Mouse (Mus musculus) CD4-positive, CD25-positive, alpha-beta regulatory T cell, adult 4 months (primary cell): ENCODE data around the gene Adra2c. TPM values are rescaled to one million over a fixed set of nuclear protein-coding genes. Genes with fewer than 3 reads are reported as not detected.

Source experiments
- ATAC-seq: one replicate; pipeline ENCODE4 v1.8.0; 2017
- polyA plus RNA-seq, 2 experiments: library from polyadenylated mRNA; unstranded; fragments of 100-300 nt; shearing (Covaris generic); gene quantifications; one replicate each; pipeline ENCODE4 v1.2.1; 2017

Adra2c gene
- polyA plus RNA-seq = not detected

DNA sequence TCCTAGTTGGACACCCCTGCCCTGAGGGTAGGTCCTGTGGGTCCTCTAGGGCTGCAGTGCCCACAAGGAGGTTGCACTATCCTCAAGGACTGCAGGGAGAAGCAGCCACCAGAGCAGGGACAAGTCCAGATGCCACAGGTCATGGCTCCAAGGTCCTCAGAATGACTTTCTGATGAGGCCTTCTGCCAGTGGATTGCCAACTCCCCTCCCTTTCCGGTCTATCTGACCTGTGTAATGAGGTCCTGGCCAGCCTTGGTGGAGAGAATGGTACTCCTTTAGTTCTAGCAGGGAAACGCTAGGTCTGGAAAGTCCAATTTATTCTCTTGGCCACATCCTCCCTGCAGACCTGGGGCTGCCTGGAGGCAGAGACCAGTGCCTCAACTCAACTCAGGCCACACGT is at the start of gene Adra2c:
Adra2c (plus strand) TSS at position 301 of the 400 bp plus-strand sequence.
- no peak for ATAC-seq

- ATAC-seq = no peak
Observed at GRCm38 (mm10) chr5:35233142-35233541, 45.0 kb upstream of the Adra2c start.

DNA sequence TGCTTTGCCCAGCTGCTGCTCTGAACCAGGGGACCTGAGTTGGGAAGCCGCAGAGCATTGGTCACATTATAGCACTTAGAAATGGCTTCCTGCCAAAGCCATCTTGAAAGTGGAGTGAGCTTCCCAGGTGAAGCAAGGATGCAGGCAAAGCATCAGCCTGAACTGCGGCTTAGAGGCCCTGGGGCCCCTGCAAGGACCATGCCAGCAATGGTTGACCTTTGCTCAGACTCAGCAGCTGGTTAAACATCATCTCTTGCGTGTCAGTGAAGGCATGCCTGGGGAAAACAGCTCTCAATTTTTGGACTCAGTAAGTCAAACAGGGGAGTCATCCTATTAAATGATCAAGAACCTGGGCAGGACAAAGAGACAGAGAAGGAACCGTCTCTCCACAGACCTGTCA is 40.4 kb upstream of the Adra2c start:
- ATAC-seq = no peak

GRCm38 (mm10) chr5:35238627-35239026 is 39.5 kb upstream of the Adra2c start:
- no peak for ATAC-seq

GRCm38 (mm10) chr5:35241556-35241955 is 36.6 kb upstream of the Adra2c start:
- ATAC-seq = no peak

GRCm38 (mm10) chr5:35244204-35244603 is 33.9 kb upstream of the Adra2c start:
- no peak for ATAC-seq

GRCm38 (mm10) chr5:35245555-35246273 is 32.4 kb upstream of the Adra2c start:
- no peak for ATAC-seq

DNA sequence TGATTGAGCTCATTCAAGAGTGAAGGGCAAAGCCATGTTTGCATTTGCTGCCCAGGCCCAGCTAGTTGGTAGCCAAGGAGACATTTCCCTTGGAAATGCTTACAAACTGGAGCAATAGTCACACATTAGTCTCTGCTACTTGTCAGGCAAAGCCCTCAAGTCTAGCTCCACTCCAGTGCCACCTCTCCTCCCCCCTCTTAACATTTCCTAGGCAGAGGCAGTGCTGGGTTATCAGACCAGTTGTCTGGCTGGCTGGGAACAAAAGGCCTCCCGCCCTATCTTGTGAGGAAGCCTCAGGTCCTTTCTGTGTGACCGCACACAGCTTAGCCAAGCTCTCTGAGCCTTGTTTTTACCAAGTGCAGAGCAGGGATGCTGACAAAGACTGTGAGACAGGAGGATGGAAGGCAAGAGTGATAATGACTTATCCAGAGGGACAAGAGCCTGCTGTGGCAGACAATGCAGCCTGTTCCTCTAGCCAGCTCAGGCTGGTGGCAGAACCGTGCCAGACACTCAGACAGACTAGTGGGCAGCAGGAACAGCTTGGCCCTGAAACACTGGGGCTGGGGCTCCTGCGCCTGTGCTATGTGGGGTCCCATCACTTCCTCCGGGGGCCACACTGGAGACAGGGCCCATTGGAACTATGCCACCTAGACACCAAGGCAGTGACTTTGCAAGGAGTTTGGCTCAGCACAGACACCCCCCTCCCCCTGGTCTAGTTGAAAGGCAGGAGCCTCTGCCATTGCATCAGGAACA is 23.0 kb upstream of the Adra2c start:
- no peak for ATAC-seq

- no peak for ATAC-seq
Observed at GRCm38 (mm10) chr5:35263716-35264115, 14.4 kb upstream of the Adra2c start.

DNA sequence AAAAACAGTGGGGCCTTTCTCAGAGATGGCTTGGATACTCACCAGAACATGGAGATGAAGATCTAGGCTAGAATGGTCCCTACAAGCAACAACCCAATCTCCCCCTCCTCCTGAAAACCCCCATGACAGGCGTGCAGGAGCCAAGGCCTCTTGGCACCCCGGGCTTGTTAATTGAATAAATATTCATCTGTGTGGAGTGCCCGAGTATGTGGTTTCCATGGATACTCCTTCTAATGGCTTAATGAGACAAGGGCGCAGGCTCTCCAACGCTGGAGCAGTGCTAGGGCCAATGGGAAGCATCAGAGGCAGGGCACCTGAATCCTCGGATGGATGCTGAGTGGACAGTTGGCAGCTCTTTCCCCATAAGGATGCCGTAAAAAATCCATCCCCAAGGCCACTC is 10.6 kb upstream of the Adra2c start:
- ATAC-seq = no peak

DNA sequence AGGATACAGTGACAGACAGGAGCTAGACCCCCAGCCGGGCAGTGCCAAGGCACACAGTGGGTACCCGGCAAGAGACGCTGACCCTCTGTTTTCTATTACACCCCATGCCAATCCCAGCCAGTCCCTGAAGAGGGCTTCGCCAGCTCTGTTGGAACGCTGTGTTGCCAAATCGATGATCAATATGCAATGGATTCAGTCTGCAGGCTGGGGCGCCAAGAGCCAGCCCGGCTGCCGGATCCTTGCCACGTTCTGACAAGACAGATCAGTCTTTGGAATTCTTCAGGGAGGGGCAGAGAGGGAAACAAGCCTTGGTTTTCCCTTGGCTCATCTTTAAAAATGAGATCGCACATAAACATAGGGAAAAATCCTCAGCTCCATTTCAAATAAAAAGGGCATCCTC is 2.8 kb upstream of the Adra2c start:
- no peak for ATAC-seq

- no peak for ATAC-seq
Observed at GRCm38 (mm10) chr5:35278741-35279695, 899 bp downstream of the Adra2c start.

DNA sequence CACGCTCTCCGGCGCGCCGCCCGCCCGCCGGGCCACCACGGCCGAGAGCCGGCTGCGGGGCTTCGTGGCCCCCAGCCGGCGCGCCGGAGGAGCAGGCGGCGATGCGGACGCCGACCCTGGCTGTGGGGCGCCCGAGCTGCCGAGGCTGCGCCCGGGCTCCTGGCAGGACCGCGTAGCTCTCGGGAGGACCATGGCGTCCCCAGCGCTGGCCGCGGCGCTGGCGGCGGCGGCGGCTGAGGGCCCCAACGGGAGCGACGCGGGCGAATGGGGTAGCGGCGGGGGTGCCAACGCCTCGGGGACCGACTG is 1.5 kb downstream of the Adra2c start:
- ATAC-seq = no peak

GRCm38 (mm10) chr5:35280002-35280782 is 2.1 kb downstream of the Adra2c start:
- ATAC-seq = no peak

GRCm38 (mm10) chr5:35280783-35281165 is 2.7 kb downstream of the Adra2c start:
- ATAC-seq = no peak

GRCm38 (mm10) chr5:35285281-35285680 is 7.2 kb downstream of the Adra2c start:
- no peak for ATAC-seq

DNA sequence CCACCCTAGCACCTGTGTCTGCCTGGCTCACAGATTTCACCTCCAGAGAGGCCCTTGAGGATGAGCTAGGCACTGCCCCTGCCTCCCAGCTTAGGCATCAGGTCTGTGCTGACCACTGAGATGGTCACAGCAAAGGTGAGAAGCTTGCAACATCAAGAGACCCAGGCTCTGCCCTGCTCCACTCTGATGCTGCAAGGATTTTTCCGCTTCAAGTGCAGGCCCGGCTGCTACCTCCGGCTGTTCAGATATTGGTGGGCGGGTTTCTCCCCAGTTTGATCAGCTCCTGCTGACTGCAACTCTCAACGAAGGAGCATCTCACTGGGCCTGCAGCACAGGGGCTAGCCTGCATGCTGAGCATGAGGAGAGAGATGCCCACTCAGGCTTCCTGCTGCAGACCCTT is 8.1 kb downstream of the Adra2c start:
- no peak for ATAC-seq

DNA sequence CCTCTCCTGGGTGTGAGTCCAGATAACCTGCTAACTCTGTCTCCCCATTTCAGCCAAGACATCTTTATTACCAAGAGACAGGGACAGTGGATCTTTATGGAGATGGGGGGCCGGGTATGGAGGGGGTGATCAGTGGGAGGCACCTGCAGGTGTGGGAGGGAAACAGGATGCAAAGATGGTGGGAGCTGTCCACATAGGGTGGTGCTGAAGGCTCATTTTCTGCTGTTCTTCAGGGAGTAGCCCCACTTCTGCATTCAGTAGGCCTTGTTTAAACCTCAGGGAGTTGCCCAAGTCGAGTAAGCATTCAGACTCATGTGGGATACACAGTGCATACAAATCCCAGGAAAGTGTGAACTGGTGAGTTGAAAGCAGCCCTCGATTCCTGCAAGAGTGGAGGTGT is 21.5 kb downstream of the Adra2c start:
- no peak for ATAC-seq

- no peak for ATAC-seq
Observed at GRCm38 (mm10) chr5:35304191-35304590, 26.1 kb downstream of the Adra2c start.

DNA sequence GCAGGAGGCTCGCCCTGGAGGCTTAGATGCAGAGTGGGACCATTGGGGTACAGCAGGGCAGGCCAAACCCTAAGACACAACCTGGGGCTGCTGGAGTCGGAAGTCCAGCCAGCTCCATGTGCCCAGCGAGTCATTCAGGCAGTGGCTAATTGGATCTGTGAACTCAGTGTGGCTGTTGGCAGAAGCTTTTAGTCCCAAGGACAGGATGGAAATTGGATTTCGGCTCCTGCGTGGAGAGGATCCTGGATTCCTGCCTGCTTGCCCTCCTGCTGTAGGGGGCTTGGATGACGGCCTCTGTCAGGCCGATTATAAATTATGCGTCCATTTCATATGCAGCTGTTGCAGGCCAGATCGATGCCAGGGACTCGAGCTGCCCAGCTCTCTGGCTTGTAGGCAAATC is 27.2 kb downstream of the Adra2c start:
- ATAC-seq = no peak

DNA sequence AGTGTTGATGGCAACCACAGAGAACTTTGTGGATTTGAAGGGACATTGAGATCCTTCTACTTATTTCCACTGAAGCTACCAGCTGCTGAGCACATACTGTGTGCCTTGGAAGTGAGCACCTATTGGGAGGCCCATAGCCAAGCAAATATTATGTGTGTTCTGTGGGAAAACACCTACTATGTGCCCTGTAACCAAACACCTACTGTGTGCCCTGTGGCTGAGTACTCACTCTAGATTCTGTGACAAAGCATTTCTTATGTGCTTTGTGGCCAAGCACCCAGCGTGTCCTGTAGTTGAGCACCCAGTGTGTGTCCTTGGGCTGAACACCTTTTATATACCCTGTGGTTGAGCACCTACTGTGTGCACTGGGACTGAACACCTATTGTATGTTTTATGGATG is 28.6 kb downstream of the Adra2c start:
- no peak for ATAC-seq

DNA sequence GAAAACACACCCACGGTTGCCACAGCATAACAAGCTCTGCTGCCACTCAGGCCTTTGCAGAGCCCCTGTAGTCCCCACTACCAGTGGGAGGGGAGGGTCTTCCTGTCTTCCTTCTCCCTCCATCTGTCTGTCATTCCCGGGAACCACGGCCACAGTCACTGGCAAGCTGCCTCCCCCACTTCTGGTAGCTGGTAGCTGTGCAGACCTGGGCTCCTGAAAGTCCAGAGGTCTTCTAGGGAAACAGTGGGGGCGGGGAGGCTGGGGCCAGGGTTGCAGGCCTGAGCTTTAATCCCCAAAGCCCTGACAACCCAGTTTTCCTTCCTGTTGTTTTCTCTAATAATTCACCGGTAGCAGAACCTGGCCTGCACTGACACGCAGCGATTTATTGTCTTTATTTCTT is 31.7 kb downstream of the Adra2c start:
- no peak for ATAC-seq
